Mouse (Mus musculus) olfactory bulb, adult 2 months (tissue): ENCODE measurements at regions not wholly inside any gene's neighbourhood (a gene's known extent, or its start where the extent isn't known, plus 50 kb on each side); places are given as distances from the start of the nearest gene placed in this dataset.

Experiments used
- CTCF ChIP-seq: fragments of 200-500 bp; IDR thresholded peaks from 2 replicates; pipeline ENCODE4 v1.5.1; 2012; ENCODE audit warnings: low read depth, mild to moderate bottlenecking, low read length, moderate library complexity; ENCODE audit not compliant: insufficient read depth
- POLR2A ChIP-seq: fragments of 200-500 bp; IDR thresholded peaks from 2 replicates; pipeline ENCODE4 v1.6.1; 2012; ENCODE audit warnings: mild to moderate bottlenecking, low read depth, low read length, moderate library complexity; ENCODE audit not compliant: insufficient read depth

- TF ChIP-seq CTCF (no peak), POLR2A (no peak)
These were observed 513.1 kb upstream of the Grm7 start for GRCm38 (mm10) chr6:110132271-110132670.
